Mouse (Mus musculus) heart, embryonic 14.5 days (tissue): ENCODE data around the gene C1qtnf9. TPM values are rescaled to one million over a fixed set of nuclear protein-coding genes. Genes with fewer than 3 reads are reported as not detected.

Source experiments
- polyA plus RNA-seq: library from polyadenylated mRNA; unstranded; fragments of >200 nt; fragmentation: Nextera tagmentation; extraction: Ambion mirVana; gene quantifications from 2 replicates; pipeline ENCODE4 v1.2.1, GENCODE M21; 2014

Gene C1qtnf9
- polyA plus RNA-seq, 1 experiment from 2014 or later: 0.31 TPM

Other genes starting within 250 kb of the C1qtnf9 start
- 11.6 and 14.9 TPM in 2 replicates for gene Spata13, start 134.1 kb upstream of the C1qtnf9 start, polyA plus RNA-seq
- 33.4 and 37.3 TPM in 2 replicates for gene Mipep, start 16.4 kb downstream of the C1qtnf9 start, polyA plus RNA-seq